Mouse (Mus musculus): Measurements from ENCODE around the gene Gm20736. TPM values are rescaled to one million over a fixed set of nuclear protein-coding genes. Genes with fewer than 3 reads are reported as not detected.
"Not testable (repeated sequence)": the region's sequence is repeated elsewhere in the genome, so short reads cannot be mapped to it uniquely, and the experiment has no call there.

Gene Gm20736
- not detected for total RNA-seq (2021)
- long read RNA-seq, experiment 1: 0 reads
- long read RNA-seq, experiment 2: 0 reads

DNA sequence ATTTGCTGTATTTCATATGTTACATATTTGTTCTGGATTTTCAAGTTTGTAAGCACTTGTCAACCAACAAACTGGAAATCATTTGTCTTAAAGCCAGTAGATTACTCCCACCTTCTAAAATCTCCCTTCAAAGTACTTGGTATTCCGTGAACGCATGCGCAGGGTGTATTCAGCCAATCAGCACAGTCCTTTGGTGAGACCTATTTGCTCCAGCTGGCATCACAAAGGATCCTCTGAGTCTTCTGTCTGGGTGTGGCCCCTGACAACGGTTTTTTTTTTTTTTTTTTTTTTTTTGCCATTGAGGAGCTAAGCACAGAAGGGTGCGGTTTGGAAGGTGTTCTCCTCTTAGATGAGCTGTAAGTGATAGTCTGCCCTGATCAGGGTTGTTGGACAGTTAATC is at the start of gene Gm20736:
Gene Gm20736, plus strand, starts transcription at position 301 of the 400 bp plus-strand sequence.
- not testable (repeated sequence) for DNase-seq (ENCODE audit: low spot score in 2 of 2)

Other genes with a start within 250 kb of the Gm20736 start
- gene Gm20924, start 170.2 kb upstream of the Gm20736 start, total RNA-seq (2021): not detected

All from layer of hippocampus, postnatal 14 days (tissue).